ENCODE assay signal across 19 mouse cellular contexts in the genomic region with DNA sequence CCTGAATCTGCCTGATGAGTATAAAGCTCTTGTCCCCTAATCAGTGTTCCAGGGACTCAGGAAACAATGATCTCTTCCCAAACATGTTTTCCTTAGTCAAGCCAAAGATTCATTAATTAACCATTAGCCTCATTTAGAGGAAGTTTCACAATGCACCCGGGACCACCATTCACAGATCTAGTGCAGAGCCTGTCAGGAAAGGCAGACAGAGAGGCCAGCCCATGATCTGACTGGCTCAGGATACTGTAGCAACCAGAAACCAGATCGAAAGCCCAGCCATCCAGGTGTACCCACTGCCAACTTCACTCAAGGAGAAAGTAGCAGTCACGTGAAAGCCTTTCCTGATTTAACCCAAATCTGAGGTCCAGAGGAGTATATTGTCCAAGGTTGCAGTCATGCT.
"Had no signal": no experiment of that assay in that cellular context is flagged by ENCODE, and none has a peak within 500 bp of the region (broad histone marks: within the 10 kb centered on the region; RNA-seq: fewer than 3 reads in every experiment).

No protein-coding gene starts in this region.

- H3K27me3 ChIP-seq: limb, embryonic 13.5 days; liver, embryonic 15.5 days; lung, embryonic 15.5 days; megakaryocyte, embryonic 14.5 days; midbrain, embryonic 13.5 days; neural tube, embryonic 12.5 days; neural tube, embryonic 15.5 days had no signal

- H3K9me3 ChIP-seq: limb, embryonic 10.5 days; limb, embryonic 13.5 days; liver, embryonic 12.5 days; liver, embryonic 15.5 days; lung, embryonic 15.5 days; megakaryocyte, embryonic 14.5 days; midbrain, embryonic 10.5 days; midbrain, embryonic 13.5 days; neural tube, embryonic 12.5 days; neural tube, embryonic 15.5 days had no signal

- H3K36me3 ChIP-seq: limb, embryonic 10.5 days; limb, embryonic 13.5 days; liver, embryonic 12.5 days; liver, embryonic 15.5 days; lung, embryonic 15.5 days; midbrain, embryonic 10.5 days; midbrain, embryonic 13.5 days; neural tube, embryonic 12.5 days; neural tube, embryonic 15.5 days had no signal

- ATAC-seq: liver, embryonic 12.5 days; midbrain, embryonic 13.5 days had no signal

- DNase-seq: kidney, adult 9 months; kidney, postnatal 14 days; kidney, postnatal 4 days; liver; lung, adult 18-20 months; lung, postnatal 10 days; lung, postnatal 36 days; thymus, adult 18-20 months; thymus, postnatal 36 days had no signal

- H3K4me3 ChIP-seq: limb, embryonic 10.5 days; limb, embryonic 13.5 days; liver, embryonic 12.5 days; liver, embryonic 15.5 days; lung, embryonic 15.5 days; megakaryocyte, embryonic 14.5 days; midbrain, embryonic 10.5 days; midbrain, embryonic 13.5 days; neural tube, embryonic 12.5 days; neural tube, embryonic 15.5 days had no signal

- H3K4me2 ChIP-seq: limb, embryonic 13.5 days; liver, embryonic 12.5 days; liver, embryonic 15.5 days; lung, embryonic 15.5 days; midbrain, embryonic 13.5 days; neural tube, embryonic 12.5 days; neural tube, embryonic 15.5 days had no signal

- H3K9ac ChIP-seq: limb, embryonic 13.5 days; liver, embryonic 12.5 days; liver, embryonic 15.5 days; lung, embryonic 15.5 days; midbrain, embryonic 13.5 days; neural tube, embryonic 12.5 days; neural tube, embryonic 15.5 days had no signal

- H3K4me1 ChIP-seq: limb, embryonic 10.5 days; limb, embryonic 13.5 days; liver, embryonic 12.5 days; liver, embryonic 15.5 days; lung, embryonic 15.5 days; megakaryocyte, embryonic 14.5 days; neural tube, embryonic 12.5 days had no signal

- H3K27ac ChIP-seq: limb, embryonic 10.5 days; limb, embryonic 13.5 days; liver, embryonic 12.5 days; liver, embryonic 15.5 days; lung, embryonic 15.5 days; midbrain, embryonic 10.5 days; midbrain, embryonic 13.5 days; neural tube, embryonic 12.5 days; neural tube, embryonic 15.5 days had no signal
